Mouse (Mus musculus) intestine, embryonic 16.5 days (tissue): ENCODE results near the gene Batf. TPM values are rescaled to one million over a fixed set of nuclear protein-coding genes. Genes with fewer than 3 reads are reported as not detected.
A peak's percentile ranks its signal among the peaks of the same experiment; 100 is the strongest.

Source experiments
- ATAC-seq: fragments of 200-750 bp; cut with Nextera tagmentation; 2 replicates; pipeline ENCODE4 v1.8.0; 2017; ENCODE audit warnings: moderate TSS enrichment, moderate library complexity
- H3K27ac ChIP-seq: fragments of 300-500 bp; sonication (generic); 2 replicates; pipeline ENCODE4 v1.5.1; 2014; ENCODE audit warnings: mild to moderate bottlenecking, low read length
- H3K27me3 ChIP-seq: fragments of 300-500 bp; sonication (generic); replicated peaks from 2 replicates; pipeline ENCODE4 v1.6.1; 2014; ENCODE audit warnings: low read length, control low read depth, mixed read lengths; ENCODE audit not compliant: control insufficient read depth, insufficient read depth
- H3K36me3 ChIP-seq: fragments of 300-500 bp; sonication (generic); 2 replicates; pipeline ENCODE4 v1.6.1; 2014; ENCODE audit warnings: low read length, control low read depth; ENCODE audit not compliant: control insufficient read depth, insufficient read depth
- H3K4me1 ChIP-seq: fragments of 300-500 bp; sonication (generic); 2 replicates; pipeline ENCODE4 v1.6.1; 2014; ENCODE audit warnings: low read length, control low read depth, mixed read lengths; ENCODE audit not compliant: control insufficient read depth, insufficient read depth
- H3K4me2 ChIP-seq: fragments of 300-500 bp; sonication (generic); 2 replicates; pipeline ENCODE4 v1.6.1; 2014; ENCODE audit warnings: low read depth, low read length, control low read depth
- H3K4me3 ChIP-seq: fragments of 300-500 bp; sonication (generic); 2 replicates; pipeline ENCODE4 v1.5.1; 2014; ENCODE audit warnings: mild to moderate bottlenecking, low read length
- H3K9ac ChIP-seq: fragments of 300-500 bp; sonication (generic); 2 replicates; pipeline ENCODE4 v1.6.1; 2014; ENCODE audit warnings: low read depth, low read length
- H3K9me3 ChIP-seq: fragments of 300-500 bp; sonication (generic); 2 replicates; pipeline ENCODE4 v1.6.1; 2016; ENCODE audit warnings: low read length, control low read depth; ENCODE audit not compliant: control insufficient read depth
- WGBS: fragments of 180-500 bp; shearing (Covaris S2); extraction: QIAGEN DNeasy Blood & Tissue Kit; methylation state at CpG from one replicate; pipeline ENCODE4 v1.1.7; 2014; 5-methylcytosine and 5-hydroxymethylcytosine counted together
- microRNA-seq: library from miRNA; unstranded; fragments of <30 nt; microRNA quantifications from one replicate; pipeline ENCODE4, GENCODE M21; 2016
- polyA plus RNA-seq: library from polyadenylated mRNA; unstranded; fragments of >200 nt; fragmentation: Nextera tagmentation; extraction: Ambion mirVana; gene quantifications from 2 replicates; pipeline ENCODE4 v1.2.1, GENCODE M21; 2015

The Batf gene
- polyA plus RNA-seq, 1 experiment from 2014 or later = 3.6 TPM

DNA sequence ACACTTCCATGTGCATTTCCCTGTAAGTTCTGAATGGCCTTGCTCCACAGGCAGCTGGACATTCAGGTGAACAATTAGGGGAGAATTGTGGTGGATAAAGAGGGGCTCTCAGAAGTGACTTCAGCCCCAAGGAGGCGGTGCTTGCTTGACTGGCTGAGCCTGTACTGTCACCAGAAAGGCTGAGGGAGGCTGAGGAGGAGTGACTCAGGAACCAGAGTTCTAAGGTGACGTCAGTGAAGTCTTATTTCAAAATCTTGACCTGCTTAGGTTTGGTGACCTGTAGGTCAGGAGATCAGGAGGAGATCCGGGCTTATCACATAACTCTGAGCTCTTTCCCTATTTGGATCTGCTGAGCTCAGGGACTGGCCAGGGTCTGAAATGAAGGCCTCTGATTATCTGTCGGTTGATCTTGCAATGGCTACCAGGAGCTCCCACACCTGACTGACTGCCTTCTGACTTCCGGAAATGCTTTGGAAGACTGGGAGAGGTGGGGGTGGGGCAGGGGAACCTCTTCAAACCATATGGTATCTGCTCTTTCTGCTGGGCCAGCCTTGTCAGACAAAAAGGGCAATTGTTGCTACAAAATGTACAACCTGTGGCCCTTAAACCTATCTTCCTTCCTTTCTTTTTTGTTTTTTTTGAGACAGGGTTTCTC lies 68.3 kb downstream of the Batf start:
- Histone ChIP-seq H3K4me1 (no peaks in the 10 kb centered on the region), H3K27ac (no peak overlapping the region), H3K9ac (no peak overlapping the region), H3K4me2 (no peak overlapping the region), H3K27me3 (no peaks in the 10 kb centered on the region), H3K36me3 (no peaks in the 10 kb centered on the region), H3K4me3 (no peak overlapping the region), H3K9me3 (no peaks in the 10 kb centered on the region)
- 45% methylated on average over 5 of the region's 5 CpGs for WGBS
- ATAC-seq = peak; percentile 72

DNA sequence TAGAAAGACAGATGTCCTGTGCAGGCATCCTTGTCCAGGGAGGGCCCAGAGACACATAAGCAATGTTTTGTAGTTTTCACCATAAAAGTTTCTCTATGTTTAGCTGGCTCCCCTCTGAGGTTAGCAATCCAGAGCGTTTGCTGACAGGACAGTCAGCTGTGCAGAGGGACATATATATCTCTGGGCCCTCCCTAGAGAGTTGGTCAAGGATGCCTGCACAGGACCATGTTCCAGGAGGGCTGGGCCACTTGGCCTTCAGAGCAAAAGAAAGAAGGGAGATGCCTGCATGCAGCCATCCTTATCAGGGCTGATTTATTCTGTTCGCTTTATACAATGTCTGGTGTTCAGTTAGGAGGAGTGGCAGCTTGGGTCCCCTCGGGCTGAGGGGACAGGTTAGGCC lies 70.0 kb downstream of the Batf start:
- H3K9ac ChIP-seq = no peak overlapping the region
- H3K27ac ChIP-seq = no peak overlapping the region
- H3K36me3 ChIP-seq = no peaks in the 10 kb centered on the region
- ATAC-seq = no peak
- no peaks in the 10 kb centered on the region for H3K4me1 ChIP-seq
- no peak overlapping the region for H3K4me2 ChIP-seq
- H3K27me3 ChIP-seq = no peaks in the 10 kb centered on the region
- WGBS = 81% methylated on average over 3 of the region's 3 CpGs
- H3K9me3 ChIP-seq = no peaks in the 10 kb centered on the region
- no peak overlapping the region for H3K4me3 ChIP-seq

DNA sequence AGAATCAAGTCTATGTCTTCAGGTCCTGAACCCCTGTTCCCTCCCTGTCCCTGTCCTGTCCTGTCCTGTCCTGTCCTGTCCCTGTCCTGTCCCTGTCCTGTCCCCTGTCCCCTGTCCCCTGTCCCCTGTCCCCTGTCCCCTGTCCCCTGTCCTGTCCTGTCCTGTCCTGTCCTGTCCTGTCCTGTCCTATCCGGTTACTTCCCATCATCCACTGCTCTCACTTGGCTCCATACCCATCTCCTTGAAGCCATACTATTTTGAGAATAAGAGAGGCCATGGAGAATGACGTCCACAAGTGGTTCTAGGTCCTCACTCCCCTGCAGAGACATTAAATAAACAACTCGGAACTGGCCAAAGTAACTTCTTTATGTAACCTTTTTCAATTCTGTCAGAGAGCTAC lies 70.6 kb downstream of the Batf start:
- 66% methylated on average over 3 of the region's 3 CpGs for WGBS
- no peaks in the 10 kb centered on the region for H3K9me3 ChIP-seq
- H3K27ac ChIP-seq = no peak overlapping the region
- no peak for ATAC-seq
- H3K4me1 ChIP-seq = no peaks in the 10 kb centered on the region
- H3K4me2 ChIP-seq = no peak overlapping the region
- H3K9ac ChIP-seq = no peak overlapping the region
- H3K4me3 ChIP-seq = no peak overlapping the region
- H3K36me3 ChIP-seq = no peaks in the 10 kb centered on the region
- no peaks in the 10 kb centered on the region for H3K27me3 ChIP-seq

Small RNAs within 50 kb of the gene (microRNA-seq; reads per million reads assigned to microRNA genes)
- gene Gm47285 = not detected

Other genes with a start within 250 kb of the Batf start
- 6.4 and 6.6 TPM in 2 replicates for gene Fos, start 212.8 kb upstream of the Batf start, polyA plus RNA-seq
- gene Jdp2, start 87.6 kb upstream of the Batf start, polyA plus RNA-seq = 0.26 and 0.27 TPM in 2 replicates
- 3.8 and 5.5 TPM in 2 replicates for gene Flvcr2, start 59.9 kb downstream of the Batf start, polyA plus RNA-seq
- gene Erg28, start 137.9 kb downstream of the Batf start, polyA plus RNA-seq = 163 TPM in 2 replicates
- 8.2 and 10.3 TPM in 2 replicates for gene Ttll5, start 138.0 kb downstream of the Batf start, polyA plus RNA-seq